Mouse (Mus musculus) left cerebral cortex, postnatal 36 days (tissue): ENCODE measurements around the gene Wasf1. TPM values are rescaled to one million over a fixed set of nuclear protein-coding genes. Genes with fewer than 3 reads are reported as not detected.

Source experiments
- DNase-seq, 2 experiments: peaks; one replicate each; pipeline ENCODE4 v3.0.0; 2021 to 2022; ENCODE audit warnings: low spot score in 2 of 2, mixed read lengths in 1 of 2
- intact Hi-C: fragments of 180-260 bp; cut with DNase I; formaldehyde crosslinking; loops from one replicate; pipeline ENCODE4 v1.15.1; 2025
- total RNA-seq, 2 experiments: library from RNA; stranded (reverse); gene quantifications; 2 replicates each; pipeline ENCODE4 v1.2.3; 2021

The Wasf1 gene
- total RNA-seq, 2 experiments from 2014 or later: 263 to 267 TPM

DNA sequence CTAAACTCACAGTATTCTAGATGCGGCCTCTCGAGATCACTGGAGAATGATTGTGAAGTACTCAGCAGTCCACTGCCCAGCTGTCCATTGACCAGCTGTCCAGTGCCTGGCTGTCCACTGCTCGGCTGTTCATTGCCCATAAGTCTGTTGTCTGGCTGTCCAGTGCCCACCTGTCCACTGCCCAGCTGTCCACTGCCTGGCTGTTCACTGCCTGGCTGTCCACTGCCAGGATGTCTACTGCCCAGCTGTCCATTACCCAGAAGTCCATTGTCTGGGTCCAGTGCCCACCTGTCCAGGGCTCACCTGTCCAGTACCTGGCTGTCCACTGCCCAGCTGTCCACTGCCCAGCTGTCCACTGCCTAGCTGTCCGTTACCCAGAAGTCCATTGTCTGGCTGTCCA lies 78.7 kb downstream of the Wasf1 start:
- intact Hi-C loops: no loop called here
- DNase-seq: no peak

GRCm38 (mm10) chr10:40964546-40964945 lies 81.3 kb downstream of the Wasf1 start:
- peak; percentile 43 to 50 for DNase-seq
- intact Hi-C loops: no loop called here

DNA sequence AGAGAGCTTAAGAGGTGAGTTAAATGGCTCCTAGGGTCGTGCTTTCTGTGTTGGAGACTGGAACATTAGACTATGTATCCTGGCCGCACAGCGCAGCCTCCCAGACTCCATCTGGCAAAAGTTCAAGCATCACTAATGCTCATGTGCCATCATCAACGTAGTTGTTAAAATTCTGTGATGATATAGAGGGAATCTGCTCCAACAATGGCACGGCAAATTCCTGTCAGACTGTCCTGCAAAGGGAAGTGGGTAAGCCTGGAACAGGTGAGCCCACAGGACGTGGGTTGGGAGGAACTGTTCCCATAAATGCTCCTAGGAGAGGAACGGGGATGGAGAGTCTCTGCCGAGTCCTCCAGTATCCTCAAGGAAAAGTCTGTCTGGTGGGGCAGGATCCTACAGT lies 85.3 kb downstream of the Wasf1 start:
- intact Hi-C loops: loop anchor here (5.0 kb wide), 1 partner anchor 81 kb away; no protein-coding TSS in a partner anchor
- no peak for DNase-seq

DNA sequence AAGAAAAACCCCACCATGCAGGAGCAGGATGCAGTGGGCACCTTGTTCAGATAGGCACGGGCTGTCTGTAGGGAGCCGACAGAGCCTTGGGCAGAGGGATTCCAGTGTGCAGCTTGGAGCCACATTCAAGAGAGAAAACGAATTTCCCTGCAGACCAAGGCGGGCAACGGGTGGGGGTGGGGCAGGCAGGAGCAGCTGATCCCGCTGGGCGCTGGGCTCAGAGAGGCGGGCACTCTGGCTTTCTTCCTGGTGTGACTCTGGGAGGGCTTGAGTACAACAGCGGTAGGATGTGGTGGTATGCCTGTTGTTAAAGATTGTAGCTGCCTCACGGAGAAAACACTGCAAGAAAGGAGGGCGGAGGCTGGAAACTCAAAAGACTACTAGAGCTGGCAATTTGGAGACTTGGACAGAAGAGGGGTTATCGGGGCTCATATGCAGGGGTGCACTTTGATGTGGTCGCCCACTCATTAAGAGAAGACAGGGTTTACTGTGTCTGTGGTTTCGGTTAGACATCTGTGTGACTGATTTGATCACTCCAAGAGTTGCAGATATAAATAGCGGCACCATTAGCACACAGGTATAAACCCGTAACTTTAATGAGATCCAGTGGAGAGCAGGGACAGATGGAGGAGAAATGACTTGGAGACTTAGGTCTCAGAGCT lies 86.2 kb downstream of the Wasf1 start:
- intact Hi-C loops: loop anchor here (1.0 to 5.0 kb wide), 2 partner anchors 82 to 319 kb away; no protein-coding TSS in a partner anchor
- DNase-seq: peak in 1 of 2 experiments; percentile 40

DNA sequence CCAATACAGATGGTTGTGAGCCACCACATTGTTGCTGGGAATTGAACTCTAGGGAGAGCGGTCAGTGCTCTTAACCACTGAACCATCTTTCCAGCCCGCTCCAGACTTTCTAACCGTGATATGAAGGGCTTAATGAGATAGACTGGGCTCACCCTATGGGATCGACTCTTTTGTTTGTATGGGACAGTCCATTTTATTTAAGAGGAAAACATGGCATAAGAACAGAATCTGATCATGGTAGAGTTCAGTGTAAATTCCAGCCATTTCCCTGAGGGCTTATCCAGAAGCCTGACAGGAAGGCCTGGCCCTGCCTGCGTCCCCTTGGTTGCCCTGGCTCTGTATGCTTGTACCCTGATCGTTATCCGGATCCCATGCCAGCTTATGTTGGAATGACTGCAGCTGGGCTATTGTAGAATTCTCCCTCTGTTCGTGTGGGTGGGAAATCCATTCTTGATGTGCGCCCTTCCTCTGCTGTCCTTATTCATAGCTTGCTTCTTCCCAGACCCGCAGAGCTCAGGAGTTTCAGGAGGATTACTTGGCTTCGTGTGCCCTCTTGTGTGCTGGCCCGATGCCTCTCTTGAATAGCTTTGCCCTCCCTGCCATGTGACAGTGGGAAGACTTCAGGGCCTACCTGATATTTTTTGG lies 87.4 kb downstream of the Wasf1 start:
- intact Hi-C loops: loop anchor here (1.0 kb wide), 1 partner anchor 320 kb away; no protein-coding TSS in a partner anchor
- peak; percentile 50 to 55 for DNase-seq

GRCm38 (mm10) chr10:40971256-40971655 lies 88.0 kb downstream of the Wasf1 start:
- intact Hi-C loops: no loop called here
- no peak for DNase-seq

GRCm38 (mm10) chr10:40983761-40984160 lies 100.5 kb downstream of the Wasf1 start:
- intact Hi-C loops: no loop called here
- no peak for DNase-seq

- DNase-seq: no peak
- intact Hi-C loops: no loop called here
Observed at GRCm38 (mm10) chr10:40984600-40984999, 101.3 kb downstream of the Wasf1 start.

DNA sequence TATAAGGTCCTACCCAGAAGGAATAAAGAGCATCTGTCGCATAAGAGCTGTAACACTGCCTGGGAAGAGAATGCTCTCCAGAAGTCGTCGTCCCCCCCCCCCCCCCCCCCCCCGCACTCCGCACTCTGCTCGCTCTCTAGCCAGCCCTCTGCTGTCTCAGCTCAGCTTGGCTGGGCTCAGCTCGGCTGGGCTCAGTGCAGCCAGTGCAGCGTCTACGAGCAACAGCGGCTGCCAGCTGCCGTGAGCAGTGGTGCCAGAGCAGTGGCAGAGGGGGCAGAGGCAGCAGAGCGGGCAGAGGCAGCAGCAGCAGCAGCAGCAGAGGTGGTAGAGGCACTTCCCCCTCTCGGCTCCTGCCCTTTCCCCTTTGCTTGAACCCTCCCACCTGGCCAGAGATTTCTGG lies 102.1 kb downstream of the Wasf1 start:
- intact Hi-C loops: no loop called here
- DNase-seq: no peak

Other genes with a start within 250 kb of the Wasf1 start
- 1 to 10 TPM; 2.5 to 2.8 TPM for gene Mettl24, start 200.2 kb upstream of the Wasf1 start, total RNA-seq
- gene Cdc40, start 164 bp upstream of the Wasf1 start, total RNA-seq: 10 to 100 TPM; 36.6 to 52.7 TPM
- 1 to 10 TPM; 7.8 to 7.9 TPM for gene Gpr6, start 188.8 kb downstream of the Wasf1 start, total RNA-seq